Mouse (Mus musculus): ENCODE data around the gene Rapgef2. TPM values are rescaled to one million over a fixed set of nuclear protein-coding genes. Genes with fewer than 3 reads are reported as not detected.

The Rapgef2 gene
- total RNA-seq, 2 experiments from 2014 or later: 2.1 to 4.2 TPM

Other genes with a start within 250 kb of the Rapgef2 start
- not detected in 2 replicates for gene Gm17359, start 50.1 kb upstream of the Rapgef2 start, total RNA-seq (2015; ENCODE audit: low replicate concordance)
- not detected in 2 replicates for gene Gm17359, start 50.1 kb upstream of the Rapgef2 start, total RNA-seq (2017; ENCODE audit: low replicate concordance)